Mouse (Mus musculus) E14TG2a.4 (cell line): Measurements from ENCODE around the gene Hagh.

Experiments used
- H3K27me3 ChIP-seq: 2 replicates; pipeline ENCODE4 v1.6.1; 2014; ENCODE audit warnings: low read length, control low read depth; ENCODE audit not compliant: insufficient read depth
- H3K36me3 ChIP-seq: 2 replicates; pipeline ENCODE4 v1.6.1; 2014; ENCODE audit warnings: low read length, control low read depth; ENCODE audit not compliant: insufficient read depth
- H3K4me1 ChIP-seq: replicated peaks from 2 replicates; pipeline ENCODE4 v1.6.1; 2014; ENCODE audit warnings: low read depth, low read length, control low read depth
- H3K4me3 ChIP-seq: replicated peaks from 2 replicates; pipeline ENCODE4 v1.5.1; 2014; ENCODE audit warnings: mild to moderate bottlenecking, low read length
- H3K9me3 ChIP-seq: 2 replicates; pipeline ENCODE4 v1.6.1; 2014; ENCODE audit warnings: low read length, control low read depth
- CTCF ChIP-seq: conservative IDR thresholded peaks from 2 replicates; pipeline ENCODE4 v1.5.1; 2014; ENCODE audit warnings: low read length
- NANOG ChIP-seq: IDR thresholded peaks from 2 replicates; pipeline ENCODE4 v1.6.1; 2014; ENCODE audit warnings: borderline replicate concordance, low read length, mixed read lengths
- POU5F1 ChIP-seq: IDR thresholded peaks from 2 replicates; pipeline ENCODE4 v1.6.1; 2014; ENCODE audit warnings: low read length, borderline replicate concordance

The Hagh gene

GRCm38 (mm10) chr17:24856589-24856988 is 16.6 kb downstream of the Hagh start:
- Histone ChIP-seq H3K4me3 (no peak overlapping the region), H3K4me1 (peaks cover 26% of the 10 kb centered on the region), H3K9me3 (no peaks in the 10 kb centered on the region), H3K36me3 (peaks cover 67% of the 10 kb centered on the region), H3K27me3 (peaks cover 2% of the 10 kb centered on the region)
- no peak for TF ChIP-seq POU5F1
- no peak for TF ChIP-seq NANOG
- TF ChIP-seq CTCF, result no peak

GRCm38 (mm10) chr17:24857831-24858470 is 18.0 kb downstream of the Hagh start:
- peaks cover 76% of the 10 kb centered on the region for H3K36me3 ChIP-seq
- no peaks in the 10 kb centered on the region for H3K27me3 ChIP-seq
- H3K4me1 ChIP-seq, result peaks cover 23% of the 10 kb centered on the region
- no peak for TF ChIP-seq NANOG
- TF ChIP-seq POU5F1, result no peak
- no peak for TF ChIP-seq CTCF
- H3K4me3 ChIP-seq, result no peak overlapping the region
- no peaks in the 10 kb centered on the region for H3K9me3 ChIP-seq

- Histone ChIP-seq H3K27me3 (no peaks in the 10 kb centered on the region), H3K36me3 (peaks cover 77% of the 10 kb centered on the region), H3K4me1 (peaks cover 26% of the 10 kb centered on the region), H3K4me3 (no peak overlapping the region), H3K9me3 (no peaks in the 10 kb centered on the region)
- TF ChIP-seq POU5F1, result no peak
- TF ChIP-seq CTCF, result no peak
- no peak for TF ChIP-seq NANOG
These were observed 19.0 kb downstream of the Hagh start for GRCm38 (mm10) chr17:24858967-24859366.

- TF ChIP-seq NANOG, result no peak
- no peak for TF ChIP-seq POU5F1
- TF ChIP-seq CTCF, result no peak
- Histone ChIP-seq H3K36me3 (peaks cover 85% of the 10 kb centered on the region), H3K4me1 (peaks cover 32% of the 10 kb centered on the region), H3K4me3 (no peak overlapping the region), H3K9me3 (no peaks in the 10 kb centered on the region), H3K27me3 (no peaks in the 10 kb centered on the region)
These were observed 20.1 kb downstream of the Hagh start for GRCm38 (mm10) chr17:24860076-24860475.

GRCm38 (mm10) chr17:24861785-24862184 is 21.8 kb downstream of the Hagh start:
- peaks cover 26% of the 10 kb centered on the region for H3K4me1 ChIP-seq
- no peaks in the 10 kb centered on the region for H3K27me3 ChIP-seq
- H3K9me3 ChIP-seq, result no peaks in the 10 kb centered on the region
- TF ChIP-seq CTCF (no peak), NANOG (no peak)
- peaks cover 85% of the 10 kb centered on the region for H3K36me3 ChIP-seq
- no peak overlapping the region for H3K4me3 ChIP-seq

GRCm38 (mm10) chr17:24865776-24866175 is 25.8 kb downstream of the Hagh start, which contains the start of gene Igfals:
Gene Igfals, plus strand, starts transcription at chr17:24865997.
- H3K9me3 ChIP-seq, result no peaks in the 10 kb centered on the region
- no peaks in the 10 kb centered on the region for H3K27me3 ChIP-seq
- H3K4me3 ChIP-seq, result no peak within 1 kb of the TSS
- H3K36me3 ChIP-seq, result peaks cover 75% of the 10 kb centered on the region
- TF ChIP-seq CTCF (no peak), POU5F1 (no peak), NANOG (no peak)
- peaks cover 24% of the 10 kb centered on the region for H3K4me1 ChIP-seq

GRCm38 (mm10) chr17:24867914-24868313 is 28.0 kb downstream of the Hagh start:
- Histone ChIP-seq H3K27me3 (no peaks in the 10 kb centered on the region), H3K4me3 (no peak overlapping the region), H3K4me1 (peaks cover 43% of the 10 kb centered on the region), H3K9me3 (no peaks in the 10 kb centered on the region), H3K36me3 (peaks cover 54% of the 10 kb centered on the region)
- TF ChIP-seq CTCF (no peak), NANOG (no peak), POU5F1 (no peak)

- no peaks in the 10 kb centered on the region for H3K9me3 ChIP-seq
- H3K4me3 ChIP-seq, result peak overlapping the region; percentile 52
- no peak for TF ChIP-seq POU5F1
- no peak for TF ChIP-seq NANOG
- no peak for TF ChIP-seq CTCF
- H3K4me1 ChIP-seq, result peaks cover 84% of the 10 kb centered on the region
- no peaks in the 10 kb centered on the region for H3K27me3 ChIP-seq
- H3K36me3 ChIP-seq, result peaks cover 6% of the 10 kb centered on the region; the same call in 1 of the 2 replicates
These were observed 33.9 kb downstream of the Hagh start for GRCm38 (mm10) chr17:24873695-24874404.
